Comparison of ENCODE assay signal across 7 mouse cellular contexts in the genomic region with DNA sequence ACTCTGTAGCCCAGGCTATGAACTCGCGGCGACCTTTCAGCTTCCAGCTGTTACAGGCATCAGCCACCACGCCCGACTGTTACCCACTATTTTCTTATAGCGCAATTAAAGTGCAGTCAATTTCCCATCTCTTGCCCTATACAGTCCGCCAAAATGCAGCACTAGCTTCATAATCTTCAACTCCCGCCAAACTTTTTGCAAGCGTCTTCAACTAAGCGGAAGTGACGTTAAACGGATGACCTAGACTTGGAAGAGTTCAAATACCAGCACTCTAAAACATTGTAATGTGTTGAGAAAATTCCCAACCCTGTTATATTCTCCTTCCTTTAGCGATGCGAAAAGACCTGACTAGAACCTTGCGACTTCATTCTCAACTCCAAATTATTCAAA. TPM values are rescaled to one million over a fixed set of nuclear protein-coding genes. Genes with fewer than 3 reads are reported as not detected.
DNase-seq lines count a peak whose midpoint lies in the region; ATAC-seq and TF ChIP-seq lines count a peak whose summit lies in the region.

No protein-coding gene starts in this region.

- in situ Hi-C loops in CH12.LX (cut with MboI; ENCODE audit: low pct_ligation_motif_present, low pct_unique_long_range_greater_than_20kb, low sequenced_read_pairs): no loop called here

- ATAC-seq in embryonic facial prominence, embryonic 13.5 days (ENCODE audit: insufficient number of reproducible peaks, insufficient read depth, low FRiP score, low TSS enrichment, low read depth): 0 out of 2 replicates have a peak, but pooled peaks have one; percentile 23
- ATAC-seq in megakaryocyte-erythroid progenitor cell, adult 5-6 weeks (replicated peaks; ENCODE audit: low FRiP score, low TSS enrichment, poor library complexity, severe bottlenecking): peak; percentile 53

- TF ChIP-seq RAD21 in CH12.LX (IDR thresholded peaks at IDR 0.05; ENCODE audit: low read depth, low read length): no peak

- H3K4me2 ChIP-seq in CH12.LX (ENCODE audit: insufficient read depth, low read depth, poor library complexity, severe bottlenecking): peak overlapping the region; percentile 87; the same call in 1 of the 2 replicates
- peak overlapping the region; percentile 62 for H3K4me2 ChIP-seq in embryonic facial prominence, embryonic 13.5 days

- no peak for TF ChIP-seq EP300 in CH12.LX (IDR thresholded peaks at IDR 0.05; ENCODE audit: low read length)

- dilution Hi-C loops in CH12.LX (cut with MboI; ENCODE audit: extremely low pct_ligation_motif_present, extremely low pct_unique_long_range_greater_than_20kb, low sequenced_read_pairs): no loop called here

- peak overlapping the region; percentile 86 for H3K9ac ChIP-seq in CH12.LX (ENCODE audit: insufficient read depth, low read depth)
- H3K9ac ChIP-seq in embryonic facial prominence, embryonic 13.5 days: peak overlapping the region; percentile 62

- peak; percentile 87 for DNase-seq in CH12.LX (ENCODE audit: extremely low read depth)
- DNase-seq in heart, postnatal 14 days: peak; percentile 27 to 66
- DNase-seq in layer of hippocampus, postnatal 36 days: peak; percentile 10 to 51

- intact Hi-C loops in heart, postnatal 14 days (cut with DNase I): loop anchor here (10.0 kb wide), 1 partner anchor 143 kb away; the partner anchor contains the start of gene Ubxn4

- peaks cover 40% of the 10 kb centered on the region for H3K79me3 ChIP-seq in C2C12 (ENCODE audit: low read depth)

- H3K36me3 ChIP-seq in C2C12 (ENCODE audit: control insufficient read depth, insufficient read depth) (no peaks in the 10 kb centered on the region), CH12.LX (replicated peaks in 1 of 2; ENCODE audit: control insufficient read depth in 1 of 2, insufficient read depth in 1 of 2, low read length in 1 of 2) (no peaks in the 10 kb centered on the region)
- H3K36me3 ChIP-seq in embryonic facial prominence, embryonic 13.5 days: no peaks in the 10 kb centered on the region
- no peaks in the 10 kb centered on the region for H3K36me3 ChIP-seq in small intestine, adult 2 months (ENCODE audit: control insufficient read depth, insufficient read depth, low read length)

- H3K27ac ChIP-seq in CH12.LX (ENCODE audit: insufficient read depth, low read depth): peak overlapping the region; percentile 24; the same call in 1 of the 2 replicates
- peak overlapping the region; percentile 79 for H3K27ac ChIP-seq in embryonic facial prominence, embryonic 13.5 days
- H3K27ac ChIP-seq in small intestine, adult 2 months (ENCODE audit: insufficient read depth, low read depth, low read length): peak overlapping the region; percentile 90; the same call in 1 of the 2 replicates

- H3K79me2 ChIP-seq in C2C12 (ENCODE audit: control insufficient read depth, insufficient read depth) (peaks cover 41% of the 10 kb centered on the region), CH12.LX (replicated peaks; ENCODE audit: control insufficient read depth, extremely low read depth, insufficient read depth, poor library complexity, severe bottlenecking) (peaks cover 24% of the 10 kb centered on the region)

- no peaks in the 10 kb centered on the region for H3K9me3 ChIP-seq in CH12.LX (replicated peaks; ENCODE audit: low read length)
- no peaks in the 10 kb centered on the region for H3K9me3 ChIP-seq in embryonic facial prominence, embryonic 13.5 days

- H3K27me3 ChIP-seq in C2C12 (ENCODE audit: control insufficient read depth, insufficient read depth, insufficient read length): no peaks in the 10 kb centered on the region
- H3K27me3 ChIP-seq in CH12.LX (replicated peaks): no peaks in the 10 kb centered on the region
- no peaks in the 10 kb centered on the region for H3K27me3 ChIP-seq in embryonic facial prominence, embryonic 13.5 days
- no peaks in the 10 kb centered on the region for H3K27me3 ChIP-seq in small intestine, adult 2 months (ENCODE audit: control insufficient read depth, insufficient read depth, low read length)

- H3ac ChIP-seq in C2C12 (ENCODE audit: control insufficient read depth, insufficient read length, low read depth): peak overlapping the region; percentile 57

- 0% methylated on average over 15 of the region's 15 CpGs for WGBS in embryonic facial prominence, embryonic 13.5 days
- 0% methylated on average over 15 of the region's 15 CpGs for WGBS in small intestine, adult 2 months

- H3K4me1 ChIP-seq in CH12.LX (ENCODE audit: control insufficient read depth in 1 of 2, insufficient read depth in 2 of 2): peaks cover 0 to 47% of the 10 kb centered on the region in 2 experiments; a peak in 2 of 4 replicates
- H3K4me1 ChIP-seq in embryonic facial prominence, embryonic 13.5 days: peaks cover 8% of the 10 kb centered on the region
- H3K4me1 ChIP-seq in small intestine, adult 2 months (ENCODE audit: control insufficient read depth, insufficient read depth, insufficient read length, low read length): no peaks in the 10 kb centered on the region

- no peak; the same call in none of the 2 replicates for TF ChIP-seq POLR2A in CH12.LX (IDR thresholded peaks at IDR 0.05; ENCODE audit: low read depth, low read length)
- no peak for TF ChIP-seq POLR2A in small intestine, adult 2 months (IDR thresholded peaks at IDR 0.05; ENCODE audit: low read depth, low read length)

- TF ChIP-seq CTCF in C2C12 (IDR thresholded peaks at IDR 0.05; ENCODE audit: control insufficient read depth, insufficient read depth, insufficient read length) (no peak), CH12.LX (conservative IDR thresholded peaks at IDR 0.05 in 1 of 2, IDR thresholded peaks at IDR 0.05 in 1 of 2; ENCODE audit: low read depth in 2 of 2, low read length in 2 of 2) (no peak)
- no peak for TF ChIP-seq CTCF in small intestine, adult 2 months (IDR thresholded peaks at IDR 0.05; ENCODE audit: extremely low read depth, insufficient read length, insufficient replicate concordance, low read depth, low read length)

- peak overlapping the region; percentile 43 for H3K4me3 ChIP-seq in C2C12 (ENCODE audit: insufficient read depth, poor library complexity, severe bottlenecking)
- peak overlapping the region; percentile 62 to 94 (median 92) for H3K4me3 ChIP-seq in CH12.LX (replicated peaks in 1 of 3; ENCODE audit: low read depth in 2 of 3, low read length in 2 of 3, poor library complexity in 1 of 3)
- H3K4me3 ChIP-seq in embryonic facial prominence, embryonic 13.5 days: peak overlapping the region; percentile 97
- peak overlapping the region; percentile 66 for H3K4me3 ChIP-seq in small intestine, adult 2 months (ENCODE audit: low read depth, low read length)

TF ChIP-seq in C2C12, 6 proteins besides CTCF, POLR2A, EP300 and RAD21:
- no peak for TF ChIP-seq FOSL1 (IDR thresholded peaks at IDR 0.05; ENCODE audit: insufficient read depth, low read length, poor library complexity, severe bottlenecking)
- TF ChIP-seq MYOG (IDR thresholded peaks at IDR 0.05; ENCODE audit: control insufficient read depth, extremely low read depth, insufficient read length): no peak
- TF ChIP-seq MYOD1 (IDR thresholded peaks at IDR 0.05; ENCODE audit: control insufficient read depth, insufficient read length, low read depth): no peak
- TF ChIP-seq CEBPB (IDR thresholded peaks at IDR 0.05; ENCODE audit: low read depth): no peak
- TF ChIP-seq MAX (IDR thresholded peaks at IDR 0.05): no peak

TF ChIP-seq in CH12.LX, 34 proteins besides CTCF, POLR2A, EP300 and RAD21 (continues in another document):
- TF ChIP-seq IRF4 (IDR thresholded peaks at IDR 0.05; ENCODE audit: low read depth, low read length): peak; percentile 8; the same call in 1 of the 2 replicates
- TF ChIP-seq USF2 (conservative IDR thresholded peaks at IDR 0.05; ENCODE audit: low read depth, low read length): no peak
- TF ChIP-seq MAZ (IDR thresholded peaks at IDR 0.05; ENCODE audit: low read depth, low read length): no peak
- TF ChIP-seq MAX (IDR thresholded peaks at IDR 0.05; ENCODE audit: low read length): no peak
- TF ChIP-seq TCF12 (IDR thresholded peaks at IDR 0.05; ENCODE audit: low read depth, low read length): no peak
- TF ChIP-seq MEF2A (IDR thresholded peaks at IDR 0.05; ENCODE audit: borderline replicate concordance, low read depth, low read length): no peak
- TF ChIP-seq ETS1 (conservative IDR thresholded peaks at IDR 0.05; ENCODE audit: low read depth, low read length): no peak
- no peak for TF ChIP-seq UBTF (IDR thresholded peaks at IDR 0.05; ENCODE audit: low read depth, low read length)
- TF ChIP-seq ZKSCAN1 (IDR thresholded peaks at IDR 0.05; ENCODE audit: borderline replicate concordance, low read depth, low read length): no peak
- TF ChIP-seq ZNF384 (IDR thresholded peaks at IDR 0.05; ENCODE audit: low read depth, low read length): no peak
- TF ChIP-seq CHD1 (IDR thresholded peaks at IDR 0.05; ENCODE audit: low read depth, low read length): no peak
- no peak for TF ChIP-seq USF1 (IDR thresholded peaks at IDR 0.05; ENCODE audit: low read depth, low read length)
- TF ChIP-seq PAX5 (IDR thresholded peaks at IDR 0.05; ENCODE audit: low read length): no peak
- TF ChIP-seq GABPA (IDR thresholded peaks at IDR 0.05; ENCODE audit: insufficient replicate concordance, low read depth, low read length): no peak
- no peak for TF ChIP-seq RCOR1 (conservative IDR thresholded peaks at IDR 0.05; ENCODE audit: low read depth, low read length)

RNA-seq across cellular contexts. Expression of gene Zranb3, which starts 0.6 kb away (rescaled TPM):
- polyA plus RNA-seq in C2C12 (2012; fragmentation: generic; extraction: Trizol): 3.1 TPM
- 9.4 and 12.4 TPM in 2 replicates for total RNA-seq in CH12.LX (2012; rRNA removed)
- 13.6 and 14.5 TPM in 2 replicates for total RNA-seq in CH12.LX (2014; rRNA removed)
- polyA plus RNA-seq in CH12.LX (2012; ENCODE audit: insufficient read length, low read depth): 9.9 and 10.4 TPM in 2 replicates
- 11.4 and 11.6 TPM in 2 replicates for polyA plus RNA-seq in embryonic facial prominence, embryonic 13.5 days (2015; fragmentation: Nextera tagmentation; extraction: Ambion mirVana)
- total RNA-seq in heart, postnatal 14 days (2021): 1 to 10 TPM; 4.9 to 5.3 TPM
- 1 to 10 TPM; 5.8 to 7.2 TPM for total RNA-seq in layer of hippocampus, postnatal 36 days (2021)
- total RNA-seq in megakaryocyte-erythroid progenitor cell, adult 5-6 weeks (2014; fragmentation: Nextera tagmentation): 11.2 and 23.1 TPM in 2 replicates
- total RNA-seq in megakaryocyte-erythroid progenitor cell, adult 5-6 weeks (2017): 16.2 and 16.5 TPM in 2 replicates
- polyA plus RNA-seq in small intestine, adult 2 months (2012; rRNA removed): 0.39 and 0.56 TPM in 2 replicates

RNA-seq across cellular contexts. Expression of gene R3hdm1, which starts 0.9 kb away (rescaled TPM):
- polyA plus RNA-seq in C2C12 (2012; fragmentation: generic; extraction: Trizol) (29.9 TPM), CH12.LX (2012; ENCODE audit: insufficient read length, low read depth) (56.7 and 75.7 TPM in 2 replicates)
- total RNA-seq in CH12.LX (2012; rRNA removed) (17.8 and 18.8 TPM in 2 replicates), CH12.LX (2014; rRNA removed) (27.8 and 33.9 TPM in 2 replicates)
- 88.4 and 88.8 TPM in 2 replicates for polyA plus RNA-seq in embryonic facial prominence, embryonic 13.5 days (2015; fragmentation: Nextera tagmentation; extraction: Ambion mirVana)
- total RNA-seq in heart, postnatal 14 days (2021): 10 to 100 TPM; 57.5 to 57.6 TPM
- 100 to 1,000 TPM; 242 to 274 TPM for total RNA-seq in layer of hippocampus, postnatal 36 days (2021)
- 183 and 186 TPM in 2 replicates for total RNA-seq in megakaryocyte-erythroid progenitor cell, adult 5-6 weeks (2014; fragmentation: Nextera tagmentation)
- total RNA-seq in megakaryocyte-erythroid progenitor cell, adult 5-6 weeks (2017): 71.9 and 89.3 TPM in 2 replicates
- 27.7 and 39.6 TPM in 2 replicates for polyA plus RNA-seq in small intestine, adult 2 months (2012; rRNA removed)

Comparison
In these comparisons a context has a peak if more than half of its experiments do, and no peak if none do; other contexts are left out.
1. Peak in every context shown above with its lines: DNase-seq, ATAC-seq, H3K4me3 ChIP-seq and H3K27ac ChIP-seq.
2. H3K4me3 ChIP-seq: peak in every context shown above with its lines; median percentile 97 in embryonic facial prominence, embryonic 13.5 days; 92 in CH12.LX; 66 in small intestine, adult 2 months; 43 in C2C12.
3. DNase-seq: peak in every context shown above with its lines; median percentile 87 in CH12.LX; 46 in heart, postnatal 14 days; 30 in layer of hippocampus, postnatal 36 days.
4. H3K27ac ChIP-seq: peak in every context shown above with its lines; median percentile 90 in small intestine, adult 2 months; 79 in embryonic facial prominence, embryonic 13.5 days; 24 in CH12.LX.